Mouse (Mus musculus): ENCODE measurements around the gene Klra3. TPM values are rescaled to one million over a fixed set of nuclear protein-coding genes. Genes with fewer than 3 reads are reported as not detected.
"Not testable (repeated sequence)": the region's sequence is repeated elsewhere in the genome, so short reads cannot be mapped to it uniquely, and the experiment has no call there.

Gene Klra3
- not detected for total RNA-seq (2021)

DNA sequence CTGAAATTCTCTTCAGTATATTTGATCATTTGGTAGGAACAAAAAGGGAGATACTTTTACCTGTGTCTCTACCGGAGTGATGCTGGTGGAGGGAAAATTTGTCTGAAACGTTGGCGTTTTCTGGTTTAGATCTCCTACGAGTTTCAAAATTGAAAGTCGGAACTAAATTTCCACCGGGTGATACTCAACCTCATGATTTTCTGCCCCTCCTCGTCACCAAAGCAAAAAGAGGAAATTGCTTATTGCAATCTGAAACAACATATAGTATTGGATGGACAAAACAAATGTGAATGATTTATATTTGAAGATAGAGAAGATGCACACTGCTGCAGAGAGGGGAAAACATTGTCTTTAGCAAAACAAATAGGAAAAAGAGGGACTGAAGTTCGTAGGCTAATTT lies at the start of gene Klra3:
Gene Klra3 (minus strand): TSS at position 164 of the 400 bp plus-strand sequence.
- DNase-seq (ENCODE audit: extremely low spot score in 1 of 2, low spot score in 1 of 2), result no peak

DNA sequence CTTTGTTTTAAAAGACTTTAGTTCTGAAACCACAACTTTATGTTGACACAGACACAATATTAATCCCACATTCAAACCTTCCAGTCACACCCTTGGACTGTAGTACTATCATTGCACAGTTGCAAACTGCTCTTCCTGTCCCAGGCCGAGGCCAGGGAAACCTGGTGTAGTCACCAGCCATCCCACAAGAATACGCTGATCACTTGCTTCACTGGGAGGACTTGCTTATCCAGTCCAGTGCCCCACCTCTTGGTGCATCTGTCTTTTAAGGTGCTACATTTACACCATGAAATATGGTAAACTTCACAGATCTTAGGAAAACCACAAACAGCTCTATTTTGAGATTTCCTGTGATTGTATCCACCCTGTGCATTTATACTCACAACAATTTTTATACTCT lies 49.4 kb upstream of the Klra3 start, which contains the start of gene Klra1:
Gene Klra1 (minus strand): TSS at position 125 of the 400 bp plus-strand sequence.
- no peak for DNase-seq (ENCODE audit: extremely low spot score in 1 of 2, low spot score in 1 of 2)

DNA sequence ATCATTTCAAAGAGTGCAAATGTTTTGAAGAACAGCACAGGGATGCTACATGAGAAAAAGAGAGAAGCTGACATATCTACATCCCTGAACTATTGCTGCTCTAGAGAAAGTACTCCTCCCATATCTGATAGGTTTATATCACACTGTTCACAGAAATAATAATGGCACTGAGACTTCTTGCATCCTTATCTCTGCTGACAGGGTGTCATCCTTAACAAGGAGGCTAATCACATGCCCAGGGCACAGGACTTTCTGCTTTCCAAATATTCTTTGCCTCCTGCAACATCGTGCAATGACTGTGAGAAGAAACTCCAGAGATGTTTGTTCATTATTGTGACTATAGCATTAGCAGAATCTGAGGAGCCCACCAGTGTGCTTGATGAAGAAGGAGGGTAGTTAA lies 48.4 kb upstream of the Klra3 start:
- DNase-seq (ENCODE audit: extremely low spot score in 1 of 2, low spot score in 1 of 2), result no peak

DNA sequence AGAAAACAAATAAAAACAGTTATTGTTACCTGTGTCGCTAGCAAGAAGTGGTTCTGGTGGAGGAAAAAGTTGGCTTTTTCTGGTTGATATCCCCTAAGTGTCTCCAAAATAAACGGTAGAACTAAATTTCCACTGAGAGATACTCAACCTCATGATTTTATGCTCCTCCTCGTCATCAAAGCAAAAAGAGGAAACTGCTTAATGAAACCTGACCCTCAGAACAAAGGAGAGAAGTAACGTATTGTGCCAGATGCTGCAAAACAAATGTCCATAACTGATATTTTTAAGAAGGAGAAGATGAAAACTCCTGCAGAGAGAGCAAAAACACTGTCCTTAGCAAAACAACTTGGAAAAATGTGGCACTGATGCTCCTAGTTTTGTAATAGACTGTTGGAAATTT lies 45.0 kb upstream of the Klra3 start:
- DNase-seq (ENCODE audit: extremely low spot score in 1 of 2, low spot score in 1 of 2), result no peak

DNA sequence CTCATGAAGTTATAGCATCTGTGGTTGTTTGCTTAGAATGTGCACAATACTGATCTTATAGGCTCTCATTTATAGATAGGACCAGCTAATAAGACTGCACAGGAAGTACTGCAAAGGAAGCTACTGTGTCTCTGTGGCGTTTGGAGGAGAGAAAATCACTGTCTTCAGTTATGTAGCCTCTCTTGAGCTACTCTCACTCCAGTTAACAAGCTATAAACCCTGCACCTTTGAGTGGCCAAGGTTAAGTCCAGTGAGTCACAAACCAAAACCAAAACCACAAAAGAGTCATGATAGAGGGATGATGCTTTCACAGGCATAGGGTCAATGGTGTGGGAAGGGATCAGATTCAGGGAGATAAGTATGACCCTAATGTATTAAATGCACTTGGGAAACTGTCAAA lies 8.0 kb upstream of the Klra3 start:
- DNase-seq (ENCODE audit: extremely low spot score in 1 of 2, low spot score in 1 of 2), result not testable (repeated sequence)

DNA sequence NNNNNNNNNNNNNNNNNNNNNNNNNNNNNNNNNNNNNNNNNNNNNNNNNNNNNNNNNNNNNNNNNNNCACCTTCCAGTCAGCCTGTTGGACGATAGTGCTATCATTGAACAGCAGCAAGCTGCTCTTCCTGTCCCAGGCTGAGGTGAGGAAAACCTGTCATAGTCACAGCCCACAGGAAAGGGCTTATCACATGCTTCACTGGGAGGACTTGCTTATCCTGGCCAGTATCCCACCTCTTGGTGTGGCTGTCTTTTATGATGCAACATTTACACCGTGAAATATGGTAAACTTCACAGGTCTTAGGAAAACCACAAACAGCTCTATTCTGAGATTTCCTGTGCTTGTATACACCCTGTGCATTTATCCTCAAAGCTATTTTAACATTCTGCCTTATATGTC lies 4.6 kb upstream of the Klra3 start:
- not testable (repeated sequence) for DNase-seq (ENCODE audit: extremely low spot score in 1 of 2, low spot score in 1 of 2)

DNA sequence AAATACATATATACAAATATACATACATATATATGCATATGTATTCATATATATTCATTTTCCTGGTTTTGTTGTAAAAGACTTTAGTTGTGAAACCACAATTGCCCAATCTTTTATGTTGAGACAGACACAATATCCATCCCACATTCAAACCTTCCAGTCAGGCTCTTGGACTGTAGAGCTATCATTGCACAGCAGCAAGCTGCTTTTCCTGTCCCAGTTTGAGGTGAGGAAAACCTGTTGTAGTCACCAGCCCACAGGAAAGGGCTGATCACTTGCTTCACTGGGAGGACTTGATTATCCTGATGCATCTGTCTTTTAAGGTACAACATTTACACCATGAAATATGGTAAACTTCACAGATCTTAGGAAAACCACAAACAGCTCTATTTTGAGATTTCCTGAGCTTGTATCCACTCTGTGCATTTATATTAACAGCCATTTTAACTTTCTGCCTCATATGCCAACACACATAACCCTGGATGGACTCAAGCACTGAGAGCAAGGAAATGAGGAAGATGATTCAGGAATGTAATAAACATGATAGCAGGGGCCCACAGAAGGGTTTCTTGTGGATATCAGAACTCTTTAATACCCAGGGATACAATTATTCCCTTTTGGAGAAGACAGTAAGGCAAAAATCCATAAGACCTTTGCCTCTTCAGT lies 49.3 kb downstream of the Klra3 start:
- no peak for DNase-seq (ENCODE audit: extremely low spot score in 1 of 2, low spot score in 1 of 2)

DNA sequence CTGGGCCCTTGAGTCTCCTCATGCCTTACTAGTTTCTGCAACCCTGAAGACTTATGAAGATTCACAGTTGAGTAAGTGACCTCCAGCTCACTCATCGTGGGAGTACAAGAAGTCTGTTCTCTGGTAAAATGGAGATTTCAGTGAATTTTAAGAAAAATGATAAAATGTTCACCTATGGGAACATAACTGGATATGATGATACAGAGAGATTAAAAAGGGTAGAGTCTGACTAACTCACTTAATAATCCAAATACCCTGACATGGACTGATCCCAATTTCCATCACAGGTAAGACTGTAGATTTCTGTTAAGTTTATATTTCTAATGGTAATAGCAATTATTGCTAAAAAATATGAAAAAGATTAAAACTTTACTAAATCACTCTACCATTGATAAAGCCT lies 55.5 kb downstream of the Klra3 start, which contains the start of gene Klra10:
Gene Klra10 (minus strand): TSS at position 101 of the 400 bp plus-strand sequence.
- DNase-seq (ENCODE audit: extremely low spot score in 1 of 2, low spot score in 1 of 2), result not testable (repeated sequence)

Other genes with a start within 250 kb of the Klra3 start
- not detected for gene Klra8, start 207.7 kb downstream of the Klra3 start, total RNA-seq (2021)
- gene Klra9, start 144.5 kb downstream of the Klra3 start, total RNA-seq (2021), result not detected
- gene Klra7, start 104.3 kb downstream of the Klra3 start, total RNA-seq (2021), result not detected
- gene Klra10, start 55.6 kb downstream of the Klra3 start, total RNA-seq (2021), result not detected
- gene Klra1, start 49.3 kb upstream of the Klra3 start, total RNA-seq (2021), result not detected

All from layer of hippocampus, postnatal 25 days (tissue).